Mouse (Mus musculus) liver (tissue): ENCODE measurements at regions not wholly inside any gene's neighbourhood (a gene's known extent, or its start where the extent isn't known, plus 50 kb on each side); places are given as distances from the start of the nearest gene placed in this dataset.

Experiments
- DNase-seq: peaks from one replicate; pipeline ENCODE4 v3.0.0-alpha.2; 2020; ENCODE audit warnings: mixed read lengths

GRCm38 (mm10) chr6:93248973-93249372 is 305.7 kb upstream of the Adamts9 start:
- no peak for DNase-seq

GRCm38 (mm10) chr6:93246498-93247242 is 303.4 kb upstream of the Adamts9 start:
- no peak for DNase-seq

GRCm38 (mm10) chr6:93235550-93235949 is 292.3 kb upstream of the Adamts9 start:
- no peak for DNase-seq

- no peak for DNase-seq
Measured at GRCm38 (mm10) chr6:93232636-93233035, 289.3 kb upstream of the Adamts9 start.

- DNase-seq: no peak
Measured at GRCm38 (mm10) chr6:93230450-93230849, 287.2 kb upstream of the Adamts9 start.

GRCm38 (mm10) chr6:93229320-93229719 is 286.0 kb upstream of the Adamts9 start:
- DNase-seq: no peak

GRCm38 (mm10) chr6:93223610-93224550 is 280.6 kb upstream of the Adamts9 start:
- DNase-seq: peak; percentile 5

- no peak for DNase-seq
Measured at GRCm38 (mm10) chr6:93218015-93218593, 274.8 kb upstream of the Adamts9 start.

- DNase-seq: no peak
Measured at GRCm38 (mm10) chr6:93200886-93201285, 257.6 kb upstream of the Adamts9 start.

GRCm38 (mm10) chr6:93194741-93195140 is 251.4 kb upstream of the Adamts9 start:
- no peak for DNase-seq

- no peak for DNase-seq
Measured at GRCm38 (mm10) chr6:93192980-93193379, 249.7 kb upstream of the Adamts9 start.

GRCm38 (mm10) chr6:93190986-93191385 is 247.7 kb upstream of the Adamts9 start:
- DNase-seq: no peak

GRCm38 (mm10) chr6:93168526-93168925 is 225.2 kb upstream of the Adamts9 start:
- no peak for DNase-seq

GRCm38 (mm10) chr6:93167281-93167680 is 224.0 kb upstream of the Adamts9 start:
- DNase-seq: peak; percentile 10

GRCm38 (mm10) chr6:93165942-93166341 is 222.7 kb upstream of the Adamts9 start:
- no peak for DNase-seq

GRCm38 (mm10) chr6:93152431-93153208 is 209.3 kb upstream of the Adamts9 start:
- no peak for DNase-seq

GRCm38 (mm10) chr6:93150531-93150930 is 207.2 kb upstream of the Adamts9 start:
- DNase-seq: no peak

GRCm38 (mm10) chr6:93149956-93150355 is 206.7 kb upstream of the Adamts9 start:
- no peak for DNase-seq

GRCm38 (mm10) chr6:93140331-93140731 is 197.0 kb upstream of the Adamts9 start:
- DNase-seq: no peak

GRCm38 (mm10) chr6:93133940-93134339 is 190.6 kb upstream of the Adamts9 start:
- no peak for DNase-seq

GRCm38 (mm10) chr6:93130946-93131685 is 187.8 kb upstream of the Adamts9 start:
- DNase-seq: no peak

- no peak for DNase-seq
Measured at GRCm38 (mm10) chr6:93119482-93119881, 176.2 kb upstream of the Adamts9 start.
